Mouse (Mus musculus): ENCODE data around the gene Hsd3b6.
"Not testable (repeated sequence)": the region's sequence is repeated elsewhere in the genome, so short reads cannot be mapped to it uniquely, and the experiment has no call there.

Hsd3b6 gene

GRCm38 (mm10) chr3:98814101-98814670 is at the start of gene Hsd3b6:
Gene Hsd3b6, minus strand, starts transcription at chr3:98814443.
- CTCF ChIA-PET = no interaction called here

- CTCF ChIA-PET = no interaction called here
Observed at GRCm38 (mm10) chr3:98862800-98863199, 48.6 kb upstream of the Hsd3b6 start.

- CTCF ChIA-PET = no interaction called here
Observed at GRCm38 (mm10) chr3:98859576-98859975, 45.3 kb upstream of the Hsd3b6 start, which contains the start of gene Hsd3b1. Gene Hsd3b1, minus strand, starts transcription at chr3:98859794.

GRCm38 (mm10) chr3:98858051-98858450 is 43.8 kb upstream of the Hsd3b6 start:
- CTCF ChIA-PET = no interaction called here

GRCm38 (mm10) chr3:98856892-98857291 is 42.6 kb upstream of the Hsd3b6 start:
- CTCF ChIA-PET = no interaction called here

GRCm38 (mm10) chr3:98855160-98855559 is 40.9 kb upstream of the Hsd3b6 start:
- CTCF ChIA-PET = no interaction called here

GRCm38 (mm10) chr3:98853685-98854084 is 39.4 kb upstream of the Hsd3b6 start:
- CTCF ChIA-PET = no interaction called here

- CTCF ChIA-PET = no interaction called here
Observed at GRCm38 (mm10) chr3:98853051-98853450, 38.8 kb upstream of the Hsd3b6 start.

- CTCF ChIA-PET = no interaction called here
Observed at GRCm38 (mm10) chr3:98852631-98853030, 38.4 kb upstream of the Hsd3b6 start.

- CTCF ChIA-PET = no interaction called here
Observed at GRCm38 (mm10) chr3:98851853-98852252, 37.6 kb upstream of the Hsd3b6 start.

GRCm38 (mm10) chr3:98850262-98850661 is 36.0 kb upstream of the Hsd3b6 start:
- CTCF ChIA-PET = no interaction called here

GRCm38 (mm10) chr3:98848898-98849297 is 34.7 kb upstream of the Hsd3b6 start:
- CTCF ChIA-PET = no interaction called here

- CTCF ChIA-PET = not testable (repeated sequence)
Observed at GRCm38 (mm10) chr3:98812653-98813052, 1.6 kb downstream of the Hsd3b6 start.

GRCm38 (mm10) chr3:98805032-98805431 is 9.2 kb downstream of the Hsd3b6 start:
- CTCF ChIA-PET = not testable (repeated sequence)

- CTCF ChIA-PET = no interaction called here
Observed at GRCm38 (mm10) chr3:98786551-98786950, 27.7 kb downstream of the Hsd3b6 start.

- CTCF ChIA-PET = no interaction called here
Observed at GRCm38 (mm10) chr3:98782181-98782868, 31.9 kb downstream of the Hsd3b6 start.

GRCm38 (mm10) chr3:98780921-98781320 is 33.3 kb downstream of the Hsd3b6 start:
- CTCF ChIA-PET = no interaction called here

GRCm38 (mm10) chr3:98764155-98764554 is 50.1 kb downstream of the Hsd3b6 start:
- CTCF ChIA-PET = no interaction called here

- CTCF ChIA-PET = no interaction called here
Observed at GRCm38 (mm10) chr3:98756836-98757235, 57.4 kb downstream of the Hsd3b6 start.

Measured in spleen, embryonic (tissue).